Mouse (Mus musculus): ENCODE results near the gene 2010315B03Rik.

GRCm38 (mm10) chr9:124267929-124268328 is 44.6 kb downstream of the 2010315B03Rik start:
- TF ChIP-seq CTCF (IDR thresholded peaks at IDR 0.05) (no peak), EP300 (IDR thresholded peaks at IDR 0.05) (no peak)

Data from lung, postnatal 0 days (tissue).